Mouse (Mus musculus) cerebellum, adult 9-10 months (tissue): ENCODE measurements around the gene Sec14l1.
"Not testable (repeated sequence)": the region's sequence is repeated elsewhere in the genome, so short reads cannot be mapped to it uniquely, and the experiment has no call there.

Experiments used
- DNase-seq: peaks from one replicate; pipeline ENCODE4 v3.0.0; 2022

Sec14l1 gene

GRCm38 (mm10) chr11:117114592-117115345 is at the start of gene Sec14l1:
Sec14l1 (plus strand) TSS chr11:117115168.
- DNase-seq = peak; percentile 99

- DNase-seq = not testable (repeated sequence)
Observed at GRCm38 (mm10) chr11:117065602-117066001, 49.4 kb upstream of the Sec14l1 start.

GRCm38 (mm10) chr11:117066738-117067137 is 48.2 kb upstream of the Sec14l1 start:
- no peak for DNase-seq

- no peak for DNase-seq
Observed at GRCm38 (mm10) chr11:117068332-117068731, 46.6 kb upstream of the Sec14l1 start.

- DNase-seq = no peak
Observed at GRCm38 (mm10) chr11:117069027-117069426, 45.9 kb upstream of the Sec14l1 start.

- DNase-seq = no peak
Observed at GRCm38 (mm10) chr11:117070711-117071110, 44.3 kb upstream of the Sec14l1 start.

- peak; percentile 84 for DNase-seq
Observed at GRCm38 (mm10) chr11:117072128-117072527, 42.8 kb upstream of the Sec14l1 start.

GRCm38 (mm10) chr11:117073426-117073825 is 41.5 kb upstream of the Sec14l1 start:
- DNase-seq = no peak

GRCm38 (mm10) chr11:117076576-117077196 is 38.3 kb upstream of the Sec14l1 start:
- peak; percentile 81 for DNase-seq

- no peak for DNase-seq
Observed at GRCm38 (mm10) chr11:117077227-117077626, 37.7 kb upstream of the Sec14l1 start.

GRCm38 (mm10) chr11:117077902-117078301 is 37.1 kb upstream of the Sec14l1 start:
- DNase-seq = no peak

- no peak for DNase-seq
Observed at GRCm38 (mm10) chr11:117078637-117079240, 36.2 kb upstream of the Sec14l1 start.

- no peak for DNase-seq
Observed at GRCm38 (mm10) chr11:117079651-117080190, 35.2 kb upstream of the Sec14l1 start.

GRCm38 (mm10) chr11:117080209-117080608 is 34.8 kb upstream of the Sec14l1 start:
- no peak for DNase-seq

- peak; percentile 90 for DNase-seq
Observed at GRCm38 (mm10) chr11:117081165-117082064, 33.6 kb upstream of the Sec14l1 start.

GRCm38 (mm10) chr11:117082353-117082934 is 32.5 kb upstream of the Sec14l1 start:
- no peak for DNase-seq

- DNase-seq = no peak
Observed at GRCm38 (mm10) chr11:117083052-117083881, 31.7 kb upstream of the Sec14l1 start.

GRCm38 (mm10) chr11:117083882-117084260 is 31.1 kb upstream of the Sec14l1 start:
- not testable (repeated sequence) for DNase-seq

GRCm38 (mm10) chr11:117086215-117086614 is 28.8 kb upstream of the Sec14l1 start:
- no peak for DNase-seq

GRCm38 (mm10) chr11:117087036-117087799 is 27.8 kb upstream of the Sec14l1 start:
- DNase-seq = no peak
